Mouse (Mus musculus) gastrocnemius, postnatal 25 days (tissue): ENCODE data around the gene Kmt5a. TPM values are rescaled to one million over a fixed set of nuclear protein-coding genes. Genes with fewer than 3 reads are reported as not detected.
A peak's percentile ranks its signal among the peaks of the same experiment; 100 is the strongest.
"Not testable (repeated sequence)": the region's sequence is repeated elsewhere in the genome, so short reads cannot be mapped to it uniquely, and the experiment has no call there.

Experiments
- DNase-seq: peaks from one replicate; pipeline ENCODE4 v3.0.0; 2022
- total RNA-seq, 2 experiments: library from RNA; stranded (reverse); gene quantifications; 1 replicate in 1 of 2; 2 replicates in 1 of 2; pipeline ENCODE4 v1.2.3; 2021

Kmt5a gene
- total RNA-seq, 2 experiments from 2014 or later = 107 to 134 TPM

- DNase-seq = peak; percentile 91
Measured at GRCm38 (mm10) chr5:124482966-124483654, 43.4 kb downstream of the Kmt5a start, which contains the start of gene Snrnp35. Gene Snrnp35 (plus strand): TSS chr5:124483134.

- DNase-seq = no peak
Measured at GRCm38 (mm10) chr5:124483655-124484396, 44.1 kb downstream of the Kmt5a start.

- DNase-seq = no peak
Measured at GRCm38 (mm10) chr5:124485654-124486053, 45.9 kb downstream of the Kmt5a start.

- DNase-seq = no peak
Measured at GRCm38 (mm10) chr5:124488885-124489284, 49.2 kb downstream of the Kmt5a start.

- DNase-seq = no peak
Measured at GRCm38 (mm10) chr5:124491732-124492131, 52.0 kb downstream of the Kmt5a start.

- DNase-seq = no peak
Measured at GRCm38 (mm10) chr5:124492618-124493017, 52.9 kb downstream of the Kmt5a start.

- DNase-seq = no peak
Measured at GRCm38 (mm10) chr5:124493455-124493854, 53.7 kb downstream of the Kmt5a start.

GRCm38 (mm10) chr5:124495547-124495946, 55.8 kb downstream of the Kmt5a start:
- DNase-seq = no peak

- no peak for DNase-seq
Measured at GRCm38 (mm10) chr5:124496614-124497514, 57.1 kb downstream of the Kmt5a start.

GRCm38 (mm10) chr5:124498221-124498876, 58.6 kb downstream of the Kmt5a start:
- DNase-seq = peak; percentile 78

GRCm38 (mm10) chr5:124499001-124499400, 59.3 kb downstream of the Kmt5a start:
- DNase-seq = no peak

- not testable (repeated sequence) for DNase-seq
Measured at GRCm38 (mm10) chr5:124500037-124500436, 60.3 kb downstream of the Kmt5a start.

GRCm38 (mm10) chr5:124500573-124500972, 60.8 kb downstream of the Kmt5a start:
- peak; percentile 41 for DNase-seq

GRCm38 (mm10) chr5:124501541-124501940, 61.8 kb downstream of the Kmt5a start:
- no peak for DNase-seq

GRCm38 (mm10) chr5:124503742-124504141, 64.0 kb downstream of the Kmt5a start:
- no peak for DNase-seq

- DNase-seq = no peak
Measured at GRCm38 (mm10) chr5:124505235-124505634, 65.5 kb downstream of the Kmt5a start.

GRCm38 (mm10) chr5:124506731-124507359, 67.1 kb downstream of the Kmt5a start:
- peak; percentile 90 for DNase-seq

- no peak for DNase-seq
Measured at GRCm38 (mm10) chr5:124509200-124509599, 69.5 kb downstream of the Kmt5a start.

- DNase-seq = peak; percentile 89
Measured at GRCm38 (mm10) chr5:124509742-124510237, 70.1 kb downstream of the Kmt5a start.

- DNase-seq = peak; percentile 67
Measured at GRCm38 (mm10) chr5:124510536-124511050, 70.9 kb downstream of the Kmt5a start.
